Mouse (Mus musculus): ENCODE results near the gene Zbtb7b.

DNA sequence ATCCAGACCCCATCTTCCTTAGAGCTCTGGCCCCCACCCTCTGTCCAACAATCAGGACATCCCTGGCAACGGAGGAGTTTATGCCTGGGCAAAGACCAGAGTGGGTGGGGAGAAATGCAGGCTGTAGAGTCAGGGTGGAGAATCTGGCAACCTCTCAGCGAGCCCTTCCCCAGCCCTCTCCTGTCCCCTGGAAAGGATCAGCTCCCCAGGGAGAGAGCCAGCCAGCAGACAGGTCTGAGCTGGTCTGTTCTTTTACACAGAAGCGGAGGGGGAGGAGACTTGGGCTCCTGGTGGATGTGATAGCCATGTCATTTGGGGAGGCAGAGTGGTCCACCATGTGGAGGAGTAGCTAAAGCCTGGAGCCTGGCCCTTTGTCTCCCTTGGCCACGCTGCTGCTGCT is 66.0 kb downstream of the Zbtb7b start:
- TF ChIP-seq CTCF (IDR thresholded peaks at IDR 0.05; ENCODE audit: low read depth, low read length) = 0 out of 2 replicates have a peak, but pooled peaks have one; percentile 6
- no peak for TF ChIP-seq POLR2A (IDR thresholded peaks at IDR 0.05; ENCODE audit: borderline replicate concordance, low read depth, low read length)

All from bone marrow macrophage, adult 2 months (primary cell).